Mouse (Mus musculus): ENCODE results near the gene Bpi.

Bpi gene

GRCm38 (mm10) chr2:158258005-158258418 lies at the start of gene Bpi:
Bpi (plus strand) TSS chr2:158258094.
- Histone ChIP-seq H3K9me3 (ENCODE audit: low read length) (no peaks in the 10 kb centered on the region), H3K4me3 (replicated peaks; ENCODE audit: low read length) (peak within 1 kb of the TSS; percentile 60), H3K4me1 (replicated peaks; ENCODE audit: low read depth, low read length) (peaks cover 30% of the 10 kb centered on the region), H3K36me3 (ENCODE audit: insufficient read depth, low read length) (no peaks in the 10 kb centered on the region), H3K27me3 (ENCODE audit: insufficient read depth, low read length) (peaks cover 29% of the 10 kb centered on the region)
- TF ChIP-seq NANOG (IDR thresholded peaks at IDR 0.05; ENCODE audit: borderline replicate concordance, low read length), result no peak

GRCm38 (mm10) chr2:158209776-158210175 lies 48.1 kb upstream of the Bpi start:
- Histone ChIP-seq H3K9me3 (ENCODE audit: low read length) (no peaks in the 10 kb centered on the region), H3K27me3 (ENCODE audit: insufficient read depth, low read length) (peaks cover 19% of the 10 kb centered on the region), H3K36me3 (ENCODE audit: insufficient read depth, low read length) (no peaks in the 10 kb centered on the region), H3K4me1 (replicated peaks; ENCODE audit: low read depth, low read length) (peaks cover 22% of the 10 kb centered on the region), H3K4me3 (replicated peaks; ENCODE audit: low read length) (no peak overlapping the region)
- TF ChIP-seq POU5F1 (IDR thresholded peaks at IDR 0.05; ENCODE audit: borderline replicate concordance, low read length) (no peak), NANOG (IDR thresholded peaks at IDR 0.05; ENCODE audit: borderline replicate concordance, low read length) (no peak), CTCF (conservative IDR thresholded peaks at IDR 0.05; ENCODE audit: low read length) (no peak)

GRCm38 (mm10) chr2:158210503-158210902 lies 47.4 kb upstream of the Bpi start:
- H3K4me3 ChIP-seq (replicated peaks; ENCODE audit: low read length), result no peak overlapping the region
- H3K36me3 ChIP-seq (ENCODE audit: insufficient read depth, low read length), result no peaks in the 10 kb centered on the region
- H3K4me1 ChIP-seq (replicated peaks; ENCODE audit: low read depth, low read length), result peaks cover 22% of the 10 kb centered on the region
- TF ChIP-seq NANOG (IDR thresholded peaks at IDR 0.05; ENCODE audit: borderline replicate concordance, low read length), result no peak
- TF ChIP-seq POU5F1 (IDR thresholded peaks at IDR 0.05; ENCODE audit: borderline replicate concordance, low read length), result no peak
- TF ChIP-seq CTCF (conservative IDR thresholded peaks at IDR 0.05; ENCODE audit: low read length), result peak; percentile 81
- H3K9me3 ChIP-seq (ENCODE audit: low read length), result no peaks in the 10 kb centered on the region
- H3K27me3 ChIP-seq (ENCODE audit: insufficient read depth, low read length), result peaks cover 19% of the 10 kb centered on the region

GRCm38 (mm10) chr2:158210958-158211357 lies 46.9 kb upstream of the Bpi start:
- TF ChIP-seq CTCF (conservative IDR thresholded peaks at IDR 0.05; ENCODE audit: low read length), result no peak
- no peak for TF ChIP-seq POU5F1 (IDR thresholded peaks at IDR 0.05; ENCODE audit: borderline replicate concordance, low read length)
- TF ChIP-seq NANOG (IDR thresholded peaks at IDR 0.05; ENCODE audit: borderline replicate concordance, low read length), result no peak
- H3K4me3 ChIP-seq (replicated peaks; ENCODE audit: low read length), result no peak overlapping the region
- H3K4me1 ChIP-seq (replicated peaks; ENCODE audit: low read depth, low read length), result peaks cover 22% of the 10 kb centered on the region
- H3K27me3 ChIP-seq (ENCODE audit: insufficient read depth, low read length), result peaks cover 17% of the 10 kb centered on the region
- H3K36me3 ChIP-seq (ENCODE audit: insufficient read depth, low read length), result no peaks in the 10 kb centered on the region
- no peaks in the 10 kb centered on the region for H3K9me3 ChIP-seq (ENCODE audit: low read length)

GRCm38 (mm10) chr2:158211764-158212471 lies 46.0 kb upstream of the Bpi start:
- H3K36me3 ChIP-seq (ENCODE audit: insufficient read depth, low read length), result no peaks in the 10 kb centered on the region
- peaks cover 24% of the 10 kb centered on the region for H3K27me3 ChIP-seq (ENCODE audit: insufficient read depth, low read length)
- peaks cover 22% of the 10 kb centered on the region for H3K4me1 ChIP-seq (replicated peaks; ENCODE audit: low read depth, low read length)
- no peak; the same call in 1 of the 2 replicates for TF ChIP-seq CTCF (conservative IDR thresholded peaks at IDR 0.05; ENCODE audit: low read length)
- TF ChIP-seq POU5F1 (IDR thresholded peaks at IDR 0.05; ENCODE audit: borderline replicate concordance, low read length), result no peak
- no peak for TF ChIP-seq NANOG (IDR thresholded peaks at IDR 0.05; ENCODE audit: borderline replicate concordance, low read length)
- no peaks in the 10 kb centered on the region for H3K9me3 ChIP-seq (ENCODE audit: low read length)
- no peak overlapping the region for H3K4me3 ChIP-seq (replicated peaks; ENCODE audit: low read length)

GRCm38 (mm10) chr2:158215283-158216117 lies 42.4 kb upstream of the Bpi start:
- TF ChIP-seq NANOG (IDR thresholded peaks at IDR 0.05; ENCODE audit: borderline replicate concordance, low read length) (no peak), POU5F1 (IDR thresholded peaks at IDR 0.05; ENCODE audit: borderline replicate concordance, low read length) (no peak), CTCF (conservative IDR thresholded peaks at IDR 0.05; ENCODE audit: low read length) (no peak)
- H3K4me1 ChIP-seq (replicated peaks; ENCODE audit: low read depth, low read length), result peaks cover 10% of the 10 kb centered on the region

GRCm38 (mm10) chr2:158216510-158216909 lies 41.4 kb upstream of the Bpi start:
- Histone ChIP-seq H3K9me3 (ENCODE audit: low read length) (no peaks in the 10 kb centered on the region), H3K4me3 (replicated peaks; ENCODE audit: low read length) (no peak overlapping the region), H3K27me3 (ENCODE audit: insufficient read depth, low read length) (peaks cover 26% of the 10 kb centered on the region; the same call in 1 of the 2 replicates), H3K4me1 (replicated peaks; ENCODE audit: low read depth, low read length) (peaks cover 6% of the 10 kb centered on the region; the same call in 1 of the 2 replicates), H3K36me3 (ENCODE audit: insufficient read depth, low read length) (no peaks in the 10 kb centered on the region)
- TF ChIP-seq NANOG (IDR thresholded peaks at IDR 0.05; ENCODE audit: borderline replicate concordance, low read length) (no peak), CTCF (conservative IDR thresholded peaks at IDR 0.05; ENCODE audit: low read length) (no peak), POU5F1 (IDR thresholded peaks at IDR 0.05; ENCODE audit: borderline replicate concordance, low read length) (no peak)

More at GRCm38 (mm10) chr2:158215283-158216117, 42.4 kb upstream of the Bpi start:
- no peaks in the 10 kb centered on the region for H3K9me3 ChIP-seq (ENCODE audit: low read length)
- H3K36me3 ChIP-seq (ENCODE audit: insufficient read depth, low read length), result no peaks in the 10 kb centered on the region
- H3K27me3 ChIP-seq (ENCODE audit: insufficient read depth, low read length), result peaks cover 26% of the 10 kb centered on the region; the same call in 1 of the 2 replicates
- no peak overlapping the region for H3K4me3 ChIP-seq (replicated peaks; ENCODE audit: low read length)

GRCm38 (mm10) chr2:158219562-158219961 lies 38.3 kb upstream of the Bpi start:
- no peak for TF ChIP-seq POU5F1 (IDR thresholded peaks at IDR 0.05; ENCODE audit: borderline replicate concordance, low read length)
- no peak for TF ChIP-seq CTCF (conservative IDR thresholded peaks at IDR 0.05; ENCODE audit: low read length)
- no peak for TF ChIP-seq NANOG (IDR thresholded peaks at IDR 0.05; ENCODE audit: borderline replicate concordance, low read length)
- H3K27me3 ChIP-seq (ENCODE audit: insufficient read depth, low read length), result peaks cover 34% of the 10 kb centered on the region
- H3K4me1 ChIP-seq (replicated peaks; ENCODE audit: low read depth, low read length), result no peaks in the 10 kb centered on the region
- no peak overlapping the region for H3K4me3 ChIP-seq (replicated peaks; ENCODE audit: low read length)
- no peaks in the 10 kb centered on the region for H3K9me3 ChIP-seq (ENCODE audit: low read length)
- H3K36me3 ChIP-seq (ENCODE audit: insufficient read depth, low read length), result no peaks in the 10 kb centered on the region

Measured in E14TG2a.4 (cell line).